Mouse (Mus musculus): ENCODE measurements around the gene E4f1.
"Not testable (repeated sequence)": the region's sequence is repeated elsewhere in the genome, so short reads cannot be mapped to it uniquely, and the experiment has no call there.

The E4f1 gene

GRCm38 (mm10) chr17:24455523-24456206 is 14.4 kb downstream of the E4f1 start:
- peak; percentile 33 for DNase-seq (ENCODE audit: low read depth, low spot score)

- DNase-seq (ENCODE audit: low read depth, low spot score) = peak; percentile 99
Observed at GRCm38 (mm10) chr17:24454756-24455522, 15.2 kb downstream of the E4f1 start.

GRCm38 (mm10) chr17:24454218-24454755 is 15.8 kb downstream of the E4f1 start:
- DNase-seq (ENCODE audit: low read depth, low spot score) = peak; percentile 83

GRCm38 (mm10) chr17:24453372-24453771 is 16.7 kb downstream of the E4f1 start:
- peak; percentile 47 for DNase-seq (ENCODE audit: low read depth, low spot score)

GRCm38 (mm10) chr17:24451220-24451619 is 18.9 kb downstream of the E4f1 start:
- DNase-seq (ENCODE audit: low read depth, low spot score) = no peak

GRCm38 (mm10) chr17:24449507-24449906 is 20.6 kb downstream of the E4f1 start:
- DNase-seq (ENCODE audit: low read depth, low spot score) = no peak

GRCm38 (mm10) chr17:24446590-24446989 is 23.5 kb downstream of the E4f1 start:
- DNase-seq (ENCODE audit: low read depth, low spot score) = no peak

GRCm38 (mm10) chr17:24443409-24443808 is 26.7 kb downstream of the E4f1 start:
- no peak for DNase-seq (ENCODE audit: low read depth, low spot score)

GRCm38 (mm10) chr17:24442632-24443155 is 27.4 kb downstream of the E4f1 start, which contains the start of gene Dnase1l2:
TSS of gene Dnase1l2 (minus strand) at chr17:24443105.
- DNase-seq (ENCODE audit: low read depth, low spot score) = no peak

- no peak for DNase-seq (ENCODE audit: low read depth, low spot score)
Observed at GRCm38 (mm10) chr17:24442107-24442506, 28.0 kb downstream of the E4f1 start.

- no peak for DNase-seq (ENCODE audit: low read depth, low spot score)
Observed at GRCm38 (mm10) chr17:24441148-24441547, 29.0 kb downstream of the E4f1 start.

GRCm38 (mm10) chr17:24440377-24440776 is 29.7 kb downstream of the E4f1 start:
- no peak for DNase-seq (ENCODE audit: low read depth, low spot score)

GRCm38 (mm10) chr17:24437016-24437415 is 33.1 kb downstream of the E4f1 start:
- DNase-seq (ENCODE audit: low read depth, low spot score) = peak; percentile 62

- no peak for DNase-seq (ENCODE audit: low read depth, low spot score)
Observed at GRCm38 (mm10) chr17:24429201-24429983, 40.7 kb downstream of the E4f1 start.

- DNase-seq (ENCODE audit: low read depth, low spot score) = no peak
Observed at GRCm38 (mm10) chr17:24427170-24427557, 42.9 kb downstream of the E4f1 start.

GRCm38 (mm10) chr17:24426471-24427169 is 43.5 kb downstream of the E4f1 start, which contains the start of gene Eci1:
TSS of gene Eci1 (plus strand) at chr17:24426641.
- DNase-seq (ENCODE audit: low read depth, low spot score) = peak; percentile 83

GRCm38 (mm10) chr17:24425905-24426304 is 44.2 kb downstream of the E4f1 start:
- DNase-seq (ENCODE audit: low read depth, low spot score) = no peak

GRCm38 (mm10) chr17:24425326-24425725 is 44.8 kb downstream of the E4f1 start:
- not testable (repeated sequence) for DNase-seq (ENCODE audit: low read depth, low spot score)

GRCm38 (mm10) chr17:24424489-24424888 is 45.6 kb downstream of the E4f1 start:
- no peak for DNase-seq (ENCODE audit: low read depth, low spot score)

- DNase-seq (ENCODE audit: low read depth, low spot score) = no peak
Observed at GRCm38 (mm10) chr17:24423114-24423513, 47.0 kb downstream of the E4f1 start.
